Mouse (Mus musculus): ENCODE results near the gene Fhdc1.
A peak's percentile ranks its signal among the peaks of the same experiment; 100 is the strongest.

Gene Fhdc1

GRCm38 (mm10) chr3:84432797-84433445 is 47.3 kb downstream of the Fhdc1 start:
- no peak for DNase-seq (ENCODE audit: low spot score)

DNA sequence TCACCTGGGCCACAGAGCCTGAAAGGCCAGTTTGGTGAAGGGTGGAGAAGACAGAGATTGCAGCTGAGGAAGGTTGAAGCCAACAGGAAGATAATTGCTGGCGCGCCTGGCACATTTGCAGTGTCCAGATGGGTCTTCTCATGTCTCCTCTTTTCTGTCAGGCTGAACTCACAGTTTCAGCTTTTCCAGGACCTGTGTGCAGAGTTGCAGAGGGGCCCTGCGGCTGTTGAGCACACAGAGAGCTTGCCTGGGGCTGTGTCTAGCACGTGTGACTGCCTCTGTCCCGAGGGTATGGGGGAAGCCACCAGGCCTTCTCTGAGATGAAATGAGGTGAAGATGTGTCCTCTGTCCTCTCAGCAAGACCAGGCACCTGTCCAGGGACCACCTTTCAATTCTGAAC is 49.0 kb downstream of the Fhdc1 start:
- no peak for DNase-seq (ENCODE audit: low spot score)

DNA sequence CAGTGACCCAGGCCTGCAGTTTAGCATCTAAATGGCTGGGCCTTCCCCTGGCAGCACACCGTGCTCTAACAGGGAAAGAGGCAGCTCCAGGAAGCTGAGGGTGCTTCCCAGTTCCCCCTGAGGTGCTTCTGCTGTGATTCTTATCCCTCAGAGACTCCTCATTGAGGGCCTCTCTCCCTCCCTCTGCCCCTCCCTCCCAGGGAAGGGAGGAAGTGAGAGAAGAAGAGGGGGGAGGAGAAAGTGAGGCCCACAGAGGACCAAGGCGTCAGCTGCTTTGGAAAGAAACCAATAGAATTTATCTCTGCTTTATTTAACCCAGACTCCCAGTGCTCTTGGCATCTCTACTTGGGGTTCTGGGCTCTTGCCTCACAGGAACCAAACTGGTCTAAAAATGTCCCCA is 50.1 kb downstream of the Fhdc1 start:
- no peak for DNase-seq (ENCODE audit: low spot score)

DNA sequence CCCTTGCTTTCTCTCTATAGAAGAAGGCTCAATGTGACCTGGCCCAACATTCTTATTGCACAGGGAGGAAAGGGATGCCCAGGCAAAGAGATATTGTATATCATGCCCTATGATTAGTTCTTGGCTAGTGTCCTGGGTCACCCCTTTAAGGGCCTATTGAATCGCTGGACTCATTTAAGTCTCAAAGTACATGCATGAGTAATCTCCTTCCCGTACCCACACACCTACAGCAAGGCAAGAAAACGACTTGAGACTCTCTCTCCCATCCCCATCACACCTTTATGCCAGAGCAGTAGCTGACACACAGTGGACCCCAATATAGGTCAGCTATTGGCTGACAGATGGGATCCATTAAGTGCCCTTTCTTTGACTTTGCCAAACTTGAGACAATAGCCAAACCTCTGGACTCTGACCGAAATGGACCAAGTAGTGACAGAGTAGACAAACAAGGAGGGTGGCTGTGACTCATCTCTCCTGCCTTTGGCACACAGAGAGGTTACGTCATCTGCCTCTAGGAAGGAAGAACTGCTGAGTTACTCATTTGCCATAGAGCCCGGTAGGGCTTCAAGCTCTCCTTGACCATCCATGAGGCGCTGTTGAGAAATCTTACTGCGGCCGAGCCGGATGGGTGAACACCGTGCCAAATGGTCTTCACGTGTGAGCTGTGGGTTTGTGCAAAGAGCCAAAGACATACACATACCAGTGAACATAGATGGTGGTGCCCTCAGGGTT is 51.1 kb downstream of the Fhdc1 start:
- DNase-seq (ENCODE audit: low spot score), result no peak

- no peak for DNase-seq (ENCODE audit: low spot score)
Measured at GRCm38 (mm10) chr3:84427779-84428178, 52.5 kb downstream of the Fhdc1 start.

GRCm38 (mm10) chr3:84422340-84422739 is 57.9 kb downstream of the Fhdc1 start:
- peak; percentile 25 for DNase-seq (ENCODE audit: low spot score)

DNA sequence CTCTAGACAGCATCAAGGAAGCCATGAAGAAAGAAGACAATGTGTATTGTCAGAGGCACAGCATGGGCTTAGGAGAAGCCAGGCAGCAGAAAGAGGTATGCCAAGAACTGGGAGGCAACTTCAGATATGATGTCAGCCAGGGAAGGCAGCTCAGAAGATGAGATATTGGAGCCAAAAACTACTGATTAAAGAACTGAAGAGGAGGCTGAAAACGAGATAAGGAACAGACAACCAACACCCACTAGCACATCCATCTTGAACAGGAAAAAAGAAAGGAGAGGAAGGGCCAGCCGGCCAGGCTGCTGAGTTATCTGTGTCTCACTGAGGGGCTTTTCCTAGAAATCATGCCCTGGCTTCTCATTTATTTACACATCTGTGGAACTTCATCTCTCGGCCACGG is 66.4 kb downstream of the Fhdc1 start:
- DNase-seq (ENCODE audit: low spot score), result no peak

GRCm38 (mm10) chr3:84412920-84413319 is 67.3 kb downstream of the Fhdc1 start:
- no peak for DNase-seq (ENCODE audit: low spot score)

- no peak for DNase-seq (ENCODE audit: low spot score)
Measured at GRCm38 (mm10) chr3:84409474-84409862, 70.8 kb downstream of the Fhdc1 start.

GRCm38 (mm10) chr3:84408756-84409473 is 71.3 kb downstream of the Fhdc1 start:
- no peak for DNase-seq (ENCODE audit: low spot score)

GRCm38 (mm10) chr3:84405523-84405922 is 74.7 kb downstream of the Fhdc1 start:
- no peak for DNase-seq (ENCODE audit: low spot score)

DNA sequence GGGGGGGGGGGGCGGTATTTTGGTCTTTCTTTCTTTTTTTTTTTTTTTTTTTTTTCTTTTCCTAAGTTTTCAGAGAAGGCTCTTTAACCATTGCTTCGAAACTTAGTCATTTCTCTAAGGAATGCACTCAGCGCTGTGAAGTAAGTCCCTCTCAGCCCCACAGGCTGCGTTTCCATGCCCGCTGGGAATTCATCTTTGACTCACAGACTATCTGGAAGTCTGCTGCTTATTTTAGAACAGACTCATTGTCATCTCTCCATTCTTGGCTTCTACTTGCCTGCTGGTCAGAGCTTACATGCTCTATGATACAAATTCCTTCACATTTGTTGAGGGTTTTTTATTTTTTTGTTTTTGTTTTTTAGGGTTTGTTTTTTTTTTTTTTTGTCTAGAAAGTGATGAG is 76.8 kb downstream of the Fhdc1 start:
- DNase-seq (ENCODE audit: low spot score), result no peak

DNA sequence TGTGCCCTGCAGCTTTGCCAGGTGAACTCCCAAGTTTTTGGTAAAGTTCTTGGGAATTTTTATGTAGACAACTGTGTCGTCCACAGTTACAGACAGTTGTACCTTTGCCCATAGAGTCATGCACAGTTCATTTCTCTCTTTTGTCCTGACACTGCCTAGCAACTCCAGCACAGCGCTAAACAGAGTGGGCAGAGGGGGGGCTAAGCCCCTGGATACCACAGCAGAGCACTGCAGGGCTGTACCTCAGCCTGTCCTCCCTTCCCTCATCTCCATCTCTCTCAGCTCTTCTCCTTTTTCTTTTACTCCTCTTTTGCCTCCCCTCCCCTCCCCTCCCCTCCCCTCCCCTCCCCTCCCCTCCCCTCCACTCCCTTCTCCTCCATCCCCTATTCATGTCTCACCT is 77.5 kb downstream of the Fhdc1 start:
- no peak for DNase-seq (ENCODE audit: low spot score)

DNA sequence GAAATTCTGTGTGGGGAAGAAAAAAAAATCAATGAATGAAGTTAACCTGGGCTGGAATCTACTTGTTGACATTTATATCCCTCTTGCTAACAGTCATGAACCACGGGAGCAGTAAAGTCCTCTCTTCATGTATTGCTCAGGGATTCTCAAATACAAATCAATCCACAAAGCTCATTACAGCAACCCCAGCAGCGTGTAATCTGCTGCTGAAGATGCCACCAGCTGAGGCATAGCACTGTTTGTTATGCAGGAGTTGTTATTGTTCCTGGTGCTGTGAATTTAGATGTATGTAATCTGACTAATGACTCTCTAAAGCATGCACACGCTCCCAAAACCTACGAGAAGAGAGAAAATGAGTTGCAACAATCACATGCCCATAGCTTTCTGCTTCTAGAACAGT is 82.3 kb downstream of the Fhdc1 start:
- no peak for DNase-seq (ENCODE audit: low spot score)

DNA sequence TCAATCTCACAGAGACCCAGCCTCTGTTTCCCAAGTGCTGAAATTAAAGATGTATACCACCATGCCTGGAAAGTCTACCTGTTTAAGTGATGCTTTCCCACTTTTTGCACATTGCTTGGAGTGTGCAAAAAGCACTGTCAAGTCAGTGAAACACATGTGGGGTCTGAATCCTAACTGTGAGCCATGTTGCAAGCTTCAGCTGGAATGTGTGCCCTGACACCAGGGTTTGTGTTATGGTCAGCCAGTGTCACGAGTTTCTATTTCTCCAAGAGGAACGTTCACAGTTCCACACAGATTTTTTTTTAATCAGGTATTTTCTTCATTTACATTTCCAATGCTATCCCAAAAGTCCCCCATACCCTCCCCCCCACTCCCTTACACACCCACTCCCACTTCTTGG is 84.0 kb downstream of the Fhdc1 start:
- no peak for DNase-seq (ENCODE audit: low spot score)

DNA sequence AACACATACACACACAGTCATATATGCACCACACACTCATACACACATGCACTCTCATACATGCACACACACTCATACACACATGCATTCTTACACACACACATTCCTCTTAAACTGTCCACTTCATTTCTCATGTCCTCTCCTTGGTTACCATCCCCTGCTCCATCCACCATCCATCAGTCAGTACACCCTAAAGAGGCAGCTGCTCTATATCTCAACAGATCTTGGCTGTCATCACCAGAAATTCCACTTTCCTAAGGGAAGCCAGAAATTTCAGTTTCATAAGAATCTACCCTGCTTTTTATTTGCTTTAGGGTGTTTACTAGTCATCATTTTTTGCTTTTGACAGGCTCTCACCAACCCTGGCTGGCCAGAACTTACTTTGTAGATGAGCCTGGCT is 84.4 kb downstream of the Fhdc1 start:
- no peak for DNase-seq (ENCODE audit: low spot score)

- DNase-seq (ENCODE audit: low spot score), result no peak
Measured at GRCm38 (mm10) chr3:84394841-84395447, 85.3 kb downstream of the Fhdc1 start.

All from left cerebral cortex, adult 11 months (tissue).